Mouse (Mus musculus): ENCODE results near the gene Gm4871.

GRCm38 (mm10) chr5:145003362-145003761, 29.2 kb downstream of the Gm4871 start:
- no peak for TF ChIP-seq CTCF (IDR thresholded peaks at IDR 0.05; ENCODE audit: borderline replicate concordance, extremely low read depth, insufficient read depth, insufficient read length)
- TF ChIP-seq POLR2A (IDR thresholded peaks at IDR 0.05; ENCODE audit: borderline replicate concordance, extremely low read depth, insufficient read depth, insufficient read length, poor library complexity, severe bottlenecking): no peak

Data from brain, embryonic 14.5 days (tissue).